Mouse (Mus musculus): ENCODE data around the gene Gm9821.
A peak's percentile ranks its signal among the peaks of the same experiment; 100 is the strongest.

The Gm9821 gene

GRCm38 (mm10) chr2:91948792-91949241 lies 3.3 kb downstream of the Gm9821 start:
- DNase-seq (ENCODE audit: low spot score) = no peak

DNA sequence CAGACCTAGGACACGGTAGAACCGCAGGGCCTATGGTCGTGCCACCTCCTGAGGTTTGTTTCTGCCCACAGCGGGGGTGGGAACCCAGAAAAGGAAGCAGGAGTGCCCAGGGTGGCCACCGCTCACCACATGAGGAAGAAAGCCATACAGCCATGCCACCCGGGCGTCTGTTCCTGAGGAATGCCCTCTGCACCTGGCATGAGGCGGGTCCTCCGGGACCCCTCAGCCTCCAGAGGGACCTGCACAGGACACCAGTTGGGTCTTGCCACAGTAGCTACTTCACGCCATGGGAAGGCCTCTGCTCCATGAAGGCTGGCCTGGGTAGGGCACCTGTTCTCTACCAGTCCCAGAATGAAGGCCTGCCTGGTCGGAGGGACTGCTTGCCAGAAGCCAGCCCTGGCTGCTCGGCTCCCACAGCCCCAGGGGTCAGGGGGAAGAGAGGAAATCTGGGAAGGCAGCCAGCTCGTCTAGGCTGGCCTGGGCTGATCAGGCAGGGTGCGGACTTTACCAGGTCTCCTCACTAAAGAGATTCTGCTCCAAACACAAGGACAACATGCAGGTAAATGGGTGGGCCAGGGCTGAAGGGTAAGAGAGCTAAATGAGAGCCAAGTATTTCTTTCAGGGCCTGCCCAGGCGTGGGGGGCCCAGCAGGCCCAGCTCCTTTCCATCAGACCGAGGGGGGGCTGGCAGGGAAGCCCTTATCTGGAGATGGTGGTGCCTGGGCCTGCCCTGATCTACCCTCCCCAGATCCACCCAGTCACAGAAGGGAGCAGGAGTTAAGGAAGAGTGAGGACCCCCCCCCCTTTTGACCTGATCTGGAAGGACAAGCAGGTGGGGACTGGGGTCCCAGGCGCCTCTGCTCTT lies 4.1 kb downstream of the Gm9821 start:
- DNase-seq (ENCODE audit: low spot score) = no peak

GRCm38 (mm10) chr2:91950275-91951085 lies 5.0 kb downstream of the Gm9821 start:
- DNase-seq (ENCODE audit: low spot score) = no peak

GRCm38 (mm10) chr2:91953825-91954224 lies 8.3 kb downstream of the Gm9821 start:
- DNase-seq (ENCODE audit: low spot score) = peak; percentile 54

GRCm38 (mm10) chr2:91955121-91955591 lies 9.7 kb downstream of the Gm9821 start:
- no peak for DNase-seq (ENCODE audit: low spot score)

- DNase-seq (ENCODE audit: low spot score) = no peak
Observed at GRCm38 (mm10) chr2:91955875-91956274, 10.4 kb downstream of the Gm9821 start.

GRCm38 (mm10) chr2:91957096-91957495 lies 11.6 kb downstream of the Gm9821 start:
- no peak for DNase-seq (ENCODE audit: low spot score)

GRCm38 (mm10) chr2:91958049-91958448 lies 12.5 kb downstream of the Gm9821 start:
- DNase-seq (ENCODE audit: low spot score) = no peak

DNA sequence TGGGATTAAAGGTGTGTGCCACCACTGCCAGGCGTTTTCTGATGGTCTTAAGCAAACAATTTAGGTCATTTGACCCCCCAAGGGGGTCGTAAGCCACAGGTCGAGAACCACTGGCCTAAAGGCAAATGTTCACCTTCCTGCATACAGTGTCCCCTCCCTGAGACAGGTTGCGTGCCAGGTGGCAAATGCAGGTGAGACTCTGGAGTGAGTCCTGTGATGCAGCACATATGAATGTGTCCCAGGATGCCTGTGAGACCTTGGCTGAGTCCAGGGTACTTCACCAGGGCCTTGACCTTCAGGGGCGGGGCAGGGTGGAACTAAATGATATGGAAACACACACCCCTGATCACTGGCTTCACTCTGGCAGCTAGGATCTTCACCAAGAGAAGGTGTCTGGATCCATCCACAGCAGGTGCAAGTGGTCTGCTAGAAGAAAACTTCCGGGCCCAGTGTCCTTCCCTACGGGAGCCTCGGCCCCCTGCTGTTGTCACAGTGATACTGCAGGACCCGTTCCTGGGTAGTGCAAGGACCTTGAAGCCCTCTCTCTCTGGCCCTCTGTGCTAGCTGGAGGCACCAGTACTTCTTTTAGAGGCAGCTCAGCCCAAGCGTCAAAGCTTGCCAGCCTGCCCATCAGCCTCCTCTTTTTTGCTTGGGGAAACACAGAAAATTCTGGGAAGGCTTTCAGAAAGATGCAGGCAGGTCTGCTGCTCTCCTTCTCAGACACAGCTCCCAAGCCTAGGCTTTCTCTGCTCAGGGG lies 13.4 kb downstream of the Gm9821 start:
- no peak for DNase-seq (ENCODE audit: low spot score)

DNA sequence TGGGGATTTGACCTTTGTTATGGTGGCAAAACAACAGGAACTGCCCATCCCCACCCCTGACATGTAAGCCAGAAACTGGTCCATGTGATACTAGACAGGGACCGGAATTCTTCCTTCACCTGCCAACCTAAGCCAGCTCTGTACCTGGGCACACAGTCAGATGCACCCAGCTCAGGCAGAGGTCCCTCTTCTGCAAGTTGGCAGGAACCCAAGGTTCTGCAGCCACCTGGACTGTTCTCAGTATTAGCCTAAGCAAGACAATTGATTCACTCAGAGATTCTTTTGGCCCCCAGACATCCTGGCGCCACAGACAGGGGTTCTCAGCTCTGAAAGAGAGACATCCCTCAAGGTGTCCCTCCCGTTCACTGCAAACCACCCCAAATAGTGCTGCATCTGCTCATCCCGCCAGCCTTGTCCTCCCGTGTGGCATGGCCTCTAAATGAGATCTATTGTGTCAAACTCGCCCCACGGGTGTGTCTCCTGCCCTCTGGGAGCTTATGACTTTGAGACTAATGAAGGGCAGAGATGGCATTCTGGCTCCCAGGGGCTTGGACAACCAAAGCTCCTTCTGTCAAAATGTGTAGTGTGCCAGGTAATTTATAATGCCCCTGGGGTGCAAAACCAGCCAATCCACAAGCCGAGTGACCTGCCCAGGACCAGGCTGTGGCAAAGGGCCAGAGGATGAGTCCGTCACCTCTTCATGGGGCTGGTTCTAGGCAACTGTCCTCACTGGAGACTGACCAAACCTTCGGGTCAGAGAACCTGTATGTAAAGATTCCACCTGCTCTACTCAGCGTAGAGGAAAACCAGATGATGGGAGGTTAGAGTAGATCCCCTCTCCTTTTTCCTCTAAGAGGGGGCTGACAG lies 14.3 kb downstream of the Gm9821 start:
- no peak for DNase-seq (ENCODE audit: low spot score)

- DNase-seq (ENCODE audit: low spot score) = no peak
Observed at GRCm38 (mm10) chr2:91960459-91960858, 15.0 kb downstream of the Gm9821 start.

DNA sequence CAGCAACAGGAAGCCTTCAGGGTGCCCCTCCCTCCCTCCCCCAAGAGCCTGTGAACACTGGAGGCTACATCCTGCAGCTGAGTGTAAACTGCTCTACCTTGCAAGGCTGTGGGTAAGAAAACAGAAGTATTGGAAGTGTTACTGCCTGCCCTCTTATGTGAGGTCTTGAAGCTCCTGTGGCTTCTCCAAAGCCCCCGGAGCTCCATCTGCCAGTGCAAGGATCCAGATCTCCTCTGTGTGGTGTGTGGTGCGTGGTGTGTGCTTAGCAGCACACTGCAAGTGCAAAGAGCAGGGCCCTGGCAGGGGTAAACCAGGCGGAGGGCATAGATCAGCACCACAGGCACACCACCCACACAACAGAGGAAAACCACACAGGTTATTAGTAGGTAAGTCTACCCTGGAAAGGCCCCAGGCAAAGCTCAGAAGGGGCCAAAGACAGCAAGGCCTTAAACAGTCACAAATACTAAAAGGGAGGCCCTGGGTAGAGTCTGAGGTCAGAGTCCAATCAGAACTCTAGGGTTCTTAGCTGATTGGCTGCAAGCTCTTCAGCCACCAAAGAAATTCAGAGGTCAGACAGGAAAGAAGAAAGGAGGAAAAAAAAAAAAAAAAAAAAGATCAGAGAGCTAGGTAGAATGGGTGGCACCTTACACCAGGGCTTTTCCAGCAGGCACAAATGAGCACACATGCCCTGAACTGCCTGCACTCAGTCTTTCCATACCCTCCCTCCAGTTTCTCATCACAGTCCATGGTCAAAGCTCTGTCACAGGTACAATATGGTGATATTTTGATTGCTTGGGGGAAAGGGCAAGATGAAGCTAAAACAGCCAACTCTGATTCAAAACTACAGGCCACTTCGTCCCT lies 16.6 kb downstream of the Gm9821 start:
- no peak for DNase-seq (ENCODE audit: low spot score)

- peak; percentile 51 for DNase-seq (ENCODE audit: low spot score)
Observed at GRCm38 (mm10) chr2:91962864-91963401, 17.4 kb downstream of the Gm9821 start.

DNA sequence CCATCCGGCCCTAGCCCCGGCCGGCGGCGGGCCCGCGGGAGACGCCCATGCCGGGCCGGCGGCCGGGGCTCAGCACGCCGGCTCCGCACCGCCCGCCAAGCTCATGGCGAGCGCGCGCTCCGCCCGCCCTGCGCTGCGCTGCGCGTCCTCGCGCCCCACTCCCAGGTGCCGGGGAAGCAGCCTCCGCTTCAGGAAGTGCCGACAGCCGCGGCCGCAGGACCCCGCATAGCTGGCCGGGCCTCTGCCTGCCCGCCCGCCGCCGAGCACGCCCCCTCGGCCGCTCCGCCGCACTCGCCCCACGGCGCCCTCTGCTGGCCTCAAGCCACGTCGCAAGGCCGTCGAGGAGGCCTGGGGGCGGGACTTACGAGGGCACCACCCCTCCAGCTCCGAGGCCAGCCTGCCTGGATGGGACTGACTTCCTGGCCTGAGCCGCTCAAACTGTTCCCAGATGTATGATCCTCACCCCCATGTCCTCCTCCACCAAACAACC lies 18.0 kb downstream of the Gm9821 start:
- DNase-seq (ENCODE audit: low spot score) = peak; percentile 93

DNA sequence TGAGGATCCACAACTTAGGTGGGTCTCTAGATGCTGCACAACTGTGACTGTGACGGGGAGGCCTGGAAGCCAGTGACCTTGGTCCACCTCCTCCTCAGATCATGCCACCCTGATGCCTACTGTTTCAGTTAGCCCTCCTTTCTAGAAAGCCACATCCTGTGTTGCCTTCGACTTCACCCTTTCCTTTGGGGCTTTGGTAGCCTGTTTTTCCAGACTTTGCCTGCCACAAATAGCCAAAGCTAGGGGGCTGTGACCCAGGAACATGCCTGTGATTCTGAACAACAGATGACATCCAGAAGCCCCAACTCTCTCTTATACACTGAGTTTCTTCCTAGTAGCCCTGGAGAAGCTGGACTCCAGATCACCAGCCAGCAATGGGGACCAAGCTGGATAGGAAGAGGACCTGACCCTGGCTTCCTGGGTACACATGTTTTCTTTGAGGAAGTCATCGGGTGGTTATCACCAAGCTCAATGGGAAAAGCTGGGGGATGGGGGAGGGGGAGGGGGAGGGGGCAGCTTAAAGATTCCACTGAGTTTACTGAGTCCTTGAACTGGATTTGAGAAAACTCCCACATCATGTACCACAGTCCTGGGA lies 19.2 kb downstream of the Gm9821 start:
- no peak for DNase-seq (ENCODE audit: low spot score)

- no peak for DNase-seq (ENCODE audit: low spot score)
Observed at GRCm38 (mm10) chr2:91965417-91965816, 19.9 kb downstream of the Gm9821 start.

GRCm38 (mm10) chr2:91966367-91966766 lies 20.9 kb downstream of the Gm9821 start:
- no peak for DNase-seq (ENCODE audit: low spot score)

DNA sequence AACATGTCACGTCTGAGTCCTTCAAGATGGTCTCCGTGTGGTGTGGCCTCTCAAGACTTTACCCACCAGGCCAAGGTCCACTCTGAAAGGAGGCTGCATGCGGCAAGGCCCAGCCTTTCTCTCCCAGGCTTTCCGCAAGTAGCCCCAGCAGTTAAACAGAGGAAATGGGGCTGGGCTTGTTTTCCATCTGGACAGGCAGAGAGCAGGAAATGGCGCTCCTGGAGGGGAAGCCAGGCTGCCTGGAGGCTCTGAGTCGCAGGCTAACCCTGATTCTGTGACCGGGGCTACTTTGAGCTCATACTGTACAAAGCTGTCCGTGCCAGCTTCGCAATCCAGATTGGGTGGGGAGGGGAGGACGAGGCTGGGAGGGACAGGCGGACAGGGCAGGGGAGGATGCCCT lies 22.5 kb downstream of the Gm9821 start:
- no peak for DNase-seq (ENCODE audit: low spot score)
